Mouse (Mus musculus): Measurements from ENCODE around the gene Bcat1. TPM values are rescaled to one million over a fixed set of nuclear protein-coding genes. Genes with fewer than 3 reads are reported as not detected.

The Bcat1 gene
- polyA plus RNA-seq, 1 experiment from 2014 or later: 0.46 TPM

- WGBS (ENCODE audit: insufficient replicate concordance): 80% methylated on average over 4 of the region's 4 CpGs
- ATAC-seq (no peak), DNase-seq (no peak)
- Histone ChIP-seq H3K4me2 (ENCODE audit: low read depth, low read length) (no peak overlapping the region), H3K9me3 (ENCODE audit: low read length) (no peaks in the 10 kb centered on the region), H3K27ac (ENCODE audit: low read depth) (no peak overlapping the region), H3K4me3 (ENCODE audit: low read depth, low read length) (no peak overlapping the region), H3K36me3 (replicated peaks; ENCODE audit: insufficient read depth, low read length) (no peaks in the 10 kb centered on the region), H3K4me1 (ENCODE audit: insufficient read depth) (0 out of 2 replicates have a peak, but pooled peaks cover 4% of the 10 kb centered on the region), H3K9ac (replicated peaks) (no peak overlapping the region), H3K27me3 (ENCODE audit: insufficient read depth, low read length) (no peaks in the 10 kb centered on the region)
- TF ChIP-seq CTCF (IDR thresholded peaks at IDR 0.05; ENCODE audit: low read depth) (peak; percentile 43), EP300 (IDR thresholded peaks at IDR 0.05; ENCODE audit: low read depth) (no peak)
Observed at GRCm38 (mm10) chr6:144970900-144971299, 105.1 kb downstream of the Bcat1 start.

- Histone ChIP-seq H3K4me1 (ENCODE audit: insufficient read depth) (0 out of 2 replicates have a peak, but pooled peaks cover 4% of the 10 kb centered on the region), H3K27ac (ENCODE audit: low read depth) (peak overlapping the region; percentile 64), H3K4me2 (ENCODE audit: low read depth, low read length) (no peak overlapping the region), H3K36me3 (replicated peaks; ENCODE audit: insufficient read depth, low read length) (no peaks in the 10 kb centered on the region), H3K27me3 (ENCODE audit: insufficient read depth, low read length) (no peaks in the 10 kb centered on the region), H3K9ac (replicated peaks) (no peak overlapping the region), H3K4me3 (ENCODE audit: low read depth, low read length) (no peak overlapping the region), H3K9me3 (ENCODE audit: low read length) (no peaks in the 10 kb centered on the region)
- TF ChIP-seq EP300 (IDR thresholded peaks at IDR 0.05; ENCODE audit: low read depth) (no peak), CTCF (IDR thresholded peaks at IDR 0.05; ENCODE audit: low read depth) (no peak)
- WGBS (ENCODE audit: insufficient replicate concordance): 56% methylated on average over 6 of the region's 6 CpGs
- ATAC-seq (peak; percentile 88), DNase-seq (peak; percentile 20)
Observed at GRCm38 (mm10) chr6:144967536-144967935, 108.4 kb downstream of the Bcat1 start.

GRCm38 (mm10) chr6:144964205-144964604, 111.8 kb downstream of the Bcat1 start:
- TF ChIP-seq CTCF (IDR thresholded peaks at IDR 0.05; ENCODE audit: low read depth) (peak; percentile 44), EP300 (IDR thresholded peaks at IDR 0.05; ENCODE audit: low read depth) (no peak)
- ATAC-seq: no peak
- DNase-seq: no peak
- H3K9me3 ChIP-seq (ENCODE audit: low read length): no peaks in the 10 kb centered on the region
- no peak overlapping the region for H3K4me3 ChIP-seq (ENCODE audit: low read depth, low read length)
- 0 out of 2 replicates have a peak, but pooled peaks cover 4% of the 10 kb centered on the region for H3K4me1 ChIP-seq (ENCODE audit: insufficient read depth)
- H3K27me3 ChIP-seq (ENCODE audit: insufficient read depth, low read length): no peaks in the 10 kb centered on the region
- H3K4me2 ChIP-seq (ENCODE audit: low read depth, low read length): no peak overlapping the region
- no peak overlapping the region for H3K27ac ChIP-seq (ENCODE audit: low read depth)
- no peaks in the 10 kb centered on the region for H3K36me3 ChIP-seq (replicated peaks; ENCODE audit: insufficient read depth, low read length)
- WGBS (ENCODE audit: insufficient replicate concordance): 83% methylated on average over 4 of the region's 4 CpGs
- no peak overlapping the region for H3K9ac ChIP-seq (replicated peaks)

- H3K9ac ChIP-seq (replicated peaks): no peak overlapping the region
- TF ChIP-seq EP300 (IDR thresholded peaks at IDR 0.05; ENCODE audit: low read depth) (no peak), CTCF (IDR thresholded peaks at IDR 0.05; ENCODE audit: low read depth) (peak; percentile 41)
- ATAC-seq: no peak
- no peak overlapping the region for H3K4me3 ChIP-seq (ENCODE audit: low read depth, low read length)
- no peak for DNase-seq
- H3K9me3 ChIP-seq (ENCODE audit: low read length): no peaks in the 10 kb centered on the region
- H3K27ac ChIP-seq (ENCODE audit: low read depth): no peak overlapping the region
- H3K4me1 ChIP-seq (ENCODE audit: insufficient read depth): 0 out of 2 replicates have a peak, but pooled peaks cover 2% of the 10 kb centered on the region
- WGBS (ENCODE audit: insufficient replicate concordance): 76% methylated on average over 8 of the region's 8 CpGs
- no peaks in the 10 kb centered on the region for H3K27me3 ChIP-seq (ENCODE audit: insufficient read depth, low read length)
- H3K36me3 ChIP-seq (replicated peaks; ENCODE audit: insufficient read depth, low read length): no peaks in the 10 kb centered on the region
- H3K4me2 ChIP-seq (ENCODE audit: low read depth, low read length): no peak overlapping the region
Observed at GRCm38 (mm10) chr6:144963156-144963555, 112.8 kb downstream of the Bcat1 start.

GRCm38 (mm10) chr6:144962013-144962354, 114.0 kb downstream of the Bcat1 start:
- no peaks in the 10 kb centered on the region for H3K36me3 ChIP-seq (replicated peaks; ENCODE audit: insufficient read depth, low read length)
- no peak overlapping the region for H3K9ac ChIP-seq (replicated peaks)
- no peak overlapping the region for H3K4me3 ChIP-seq (ENCODE audit: low read depth, low read length)
- 58% methylated on average over 4 of the region's 4 CpGs for WGBS (ENCODE audit: insufficient replicate concordance)
- H3K27ac ChIP-seq (ENCODE audit: low read depth): no peak overlapping the region
- H3K4me2 ChIP-seq (ENCODE audit: low read depth, low read length): no peak overlapping the region
- no peaks in the 10 kb centered on the region for H3K27me3 ChIP-seq (ENCODE audit: insufficient read depth, low read length)
- TF ChIP-seq CTCF (IDR thresholded peaks at IDR 0.05; ENCODE audit: low read depth): no peak; the same call in 1 of the 2 replicates
- no peak for TF ChIP-seq EP300 (IDR thresholded peaks at IDR 0.05; ENCODE audit: low read depth)
- DNase-seq (no peak), ATAC-seq (no peak)
- no peaks in the 10 kb centered on the region for H3K4me1 ChIP-seq (ENCODE audit: insufficient read depth)
- no peaks in the 10 kb centered on the region for H3K9me3 ChIP-seq (ENCODE audit: low read length)

- Histone ChIP-seq H3K4me2 (ENCODE audit: low read depth, low read length) (no peak overlapping the region), H3K9ac (replicated peaks) (no peak overlapping the region), H3K27me3 (ENCODE audit: insufficient read depth, low read length) (no peaks in the 10 kb centered on the region), H3K9me3 (ENCODE audit: low read length) (no peaks in the 10 kb centered on the region), H3K27ac (ENCODE audit: low read depth) (no peak overlapping the region), H3K4me1 (ENCODE audit: insufficient read depth) (no peaks in the 10 kb centered on the region), H3K36me3 (replicated peaks; ENCODE audit: insufficient read depth, low read length) (no peaks in the 10 kb centered on the region), H3K4me3 (ENCODE audit: low read depth, low read length) (no peak overlapping the region)
- ATAC-seq (no peak), DNase-seq (no peak)
- TF ChIP-seq CTCF (IDR thresholded peaks at IDR 0.05; ENCODE audit: low read depth): peak; percentile 52; the same call in 1 of the 2 replicates
- TF ChIP-seq EP300 (IDR thresholded peaks at IDR 0.05; ENCODE audit: low read depth): no peak
- 77% methylated on average over 25 of the region's 25 CpGs for WGBS (ENCODE audit: insufficient replicate concordance)
Observed at GRCm38 (mm10) chr6:144961253-144962012, 114.6 kb downstream of the Bcat1 start.
